Mouse (Mus musculus) embryonic facial prominence, embryonic 14.5 days (tissue): ENCODE data around the gene Npas3. TPM values are rescaled to one million over a fixed set of nuclear protein-coding genes. Genes with fewer than 3 reads are reported as not detected.

Experiments
- ATAC-seq: fragments of 200-750 bp; cut with Nextera tagmentation; 2 replicates; pipeline ENCODE4 v1.8.0; 2017; ENCODE audit warnings: low read depth, moderate number of reproducible peaks, moderate TSS enrichment
- DNase-seq: peaks from one replicate; pipeline ENCODE4 v3.0.0-alpha.2; 2015; ENCODE audit warnings: low spot score
- H3K27ac ChIP-seq: fragments of 300-500 bp; sonication (generic); replicated peaks from 2 replicates; pipeline ENCODE4 v1.5.1; 2014; ENCODE audit warnings: low read depth, mild to moderate bottlenecking, low read length, moderate library complexity
- H3K27me3 ChIP-seq: fragments of 300-500 bp; sonication (generic); replicated peaks from 2 replicates; pipeline ENCODE4 v1.6.1; 2014; ENCODE audit warnings: low read length; ENCODE audit not compliant: control insufficient read depth, insufficient read depth
- H3K36me3 ChIP-seq: fragments of 300-500 bp; sonication (generic); 2 replicates; pipeline ENCODE4 v1.6.1; 2014; ENCODE audit warnings: low read length, mixed read lengths; ENCODE audit not compliant: control insufficient read depth, insufficient read depth
- H3K4me1 ChIP-seq: fragments of 300-500 bp; sonication (generic); 2 replicates; pipeline ENCODE4 v1.6.1; 2014; ENCODE audit warnings: antibody characterized with exemption, low read length; ENCODE audit not compliant: control insufficient read depth, insufficient read depth
- H3K4me2 ChIP-seq: fragments of 300-500 bp; sonication (generic); 2 replicates; pipeline ENCODE4 v1.6.1; 2014; ENCODE audit warnings: low read depth, mild to moderate bottlenecking, low read length, moderate library complexity, mixed read lengths
- H3K4me3 ChIP-seq: fragments of 300-500 bp; sonication (generic); 2 replicates; pipeline ENCODE4 v1.5.1; 2014; ENCODE audit warnings: low read depth, mild to moderate bottlenecking, low read length
- H3K9ac ChIP-seq: fragments of 300-500 bp; sonication (generic); 2 replicates; pipeline ENCODE4 v1.6.1; 2014; ENCODE audit warnings: low read depth, mild to moderate bottlenecking, low read length, moderate library complexity, mixed read lengths
- H3K9me3 ChIP-seq: fragments of 300-500 bp; sonication (generic); 2 replicates; pipeline ENCODE4 v1.6.1; 2016; ENCODE audit warnings: low read length; ENCODE audit not compliant: control insufficient read depth
- WGBS: fragments of 180-500 bp; shearing (Covaris S2); extraction: QIAGEN DNeasy Blood & Tissue Kit; methylation state at CpG from one replicate; pipeline ENCODE4 v1.1.7; 2014; 5-methylcytosine and 5-hydroxymethylcytosine counted together
- polyA plus RNA-seq: library from polyadenylated mRNA; unstranded; fragments of >200 nt; fragmentation: Nextera tagmentation; extraction: Ambion mirVana; gene quantifications from 2 replicates; pipeline ENCODE4 v1.2.1, GENCODE M21; 2014

Gene Npas3
- polyA plus RNA-seq, 1 experiment from 2014 or later: 4.4 TPM

GRCm38 (mm10) chr12:53290341-53290740, 41.9 kb downstream of the Npas3 start:
- Histone ChIP-seq H3K9me3 (no peaks in the 10 kb centered on the region), H3K27ac (no peak overlapping the region), H3K4me2 (no peak overlapping the region), H3K4me3 (no peak overlapping the region), H3K9ac (no peak overlapping the region), H3K4me1 (peaks cover 14% of the 10 kb centered on the region), H3K27me3 (no peaks in the 10 kb centered on the region), H3K36me3 (no peaks in the 10 kb centered on the region)
- no peak for ATAC-seq
- WGBS: 81% methylated on average over 4 of the region's 4 CpGs
- DNase-seq: no peak

- no peak overlapping the region for H3K4me2 ChIP-seq
- no peak overlapping the region for H3K27ac ChIP-seq
- no peaks in the 10 kb centered on the region for H3K9me3 ChIP-seq
- H3K27me3 ChIP-seq: no peaks in the 10 kb centered on the region
- ATAC-seq (no peak), DNase-seq (no peak)
- H3K36me3 ChIP-seq: no peaks in the 10 kb centered on the region
- 84% methylated on average over 10 of the region's 10 CpGs for WGBS
- H3K4me1 ChIP-seq: peaks cover 14% of the 10 kb centered on the region
- no peak overlapping the region for H3K9ac ChIP-seq
- H3K4me3 ChIP-seq: no peak overlapping the region
Measured at GRCm38 (mm10) chr12:53290846-53291245, 42.4 kb downstream of the Npas3 start.

- H3K27me3 ChIP-seq: no peaks in the 10 kb centered on the region
- ATAC-seq (no peak), DNase-seq (no peak)
- H3K4me2 ChIP-seq: peak overlapping the region; percentile 23; the same call in 1 of the 2 replicates
- WGBS: 63% methylated on average over 8 of the region's 8 CpGs
- H3K36me3 ChIP-seq: no peaks in the 10 kb centered on the region
- peaks cover 16% of the 10 kb centered on the region for H3K4me1 ChIP-seq
- H3K4me3 ChIP-seq: no peak overlapping the region
- no peaks in the 10 kb centered on the region for H3K9me3 ChIP-seq
- H3K27ac ChIP-seq: peak overlapping the region; percentile 81; the same call in 1 of the 2 replicates
- peak overlapping the region; percentile 28; the same call in 1 of the 2 replicates for H3K9ac ChIP-seq
Measured at GRCm38 (mm10) chr12:53292010-53292409, 43.5 kb downstream of the Npas3 start.

GRCm38 (mm10) chr12:53292508-53293300, 44.2 kb downstream of the Npas3 start:
- WGBS: 18% methylated on average over 17 of the region's 17 CpGs
- Histone ChIP-seq H3K9ac (peak overlapping the region; percentile 28; the same call in 1 of the 2 replicates), H3K9me3 (no peaks in the 10 kb centered on the region), H3K27ac (peak overlapping the region; percentile 81), H3K4me2 (peak overlapping the region; percentile 28; the same call in 1 of the 2 replicates), H3K4me3 (no peak overlapping the region), H3K27me3 (no peaks in the 10 kb centered on the region), H3K36me3 (no peaks in the 10 kb centered on the region), H3K4me1 (peaks cover 16% of the 10 kb centered on the region)
- ATAC-seq (peak; percentile 93), DNase-seq (peak; percentile 88)

- H3K9me3 ChIP-seq: no peaks in the 10 kb centered on the region
- H3K4me1 ChIP-seq: peaks cover 20% of the 10 kb centered on the region
- no peaks in the 10 kb centered on the region for H3K36me3 ChIP-seq
- 94% methylated on average over 7 of the region's 7 CpGs for WGBS
- no peak overlapping the region for H3K9ac ChIP-seq
- ATAC-seq (no peak), DNase-seq (no peak)
- no peak overlapping the region for H3K4me2 ChIP-seq
- H3K27ac ChIP-seq: no peak overlapping the region
- H3K4me3 ChIP-seq: no peak overlapping the region
- no peaks in the 10 kb centered on the region for H3K27me3 ChIP-seq
Measured at GRCm38 (mm10) chr12:53294011-53294410, 45.5 kb downstream of the Npas3 start.

- Histone ChIP-seq H3K27ac (no peak overlapping the region), H3K36me3 (no peaks in the 10 kb centered on the region), H3K4me1 (peaks cover 20% of the 10 kb centered on the region), H3K9ac (no peak overlapping the region), H3K4me2 (no peak overlapping the region), H3K9me3 (no peaks in the 10 kb centered on the region), H3K27me3 (no peaks in the 10 kb centered on the region), H3K4me3 (no peak overlapping the region)
- DNase-seq (no peak), ATAC-seq (no peak)
- WGBS: 46% methylated on average over 7 of the region's 7 CpGs
Measured at GRCm38 (mm10) chr12:53295747-53296146, 47.3 kb downstream of the Npas3 start.

- DNase-seq (peak; percentile 35), ATAC-seq (no peak)
- H3K9ac ChIP-seq: no peak overlapping the region
- no peak overlapping the region for H3K27ac ChIP-seq
- H3K4me3 ChIP-seq: no peak overlapping the region
- H3K27me3 ChIP-seq: no peaks in the 10 kb centered on the region
- whole genome bisulfite sequencing: 70% methylated on average over 16 of the region's 16 CpGs
- peaks cover 7% of the 10 kb centered on the region; the same call in 1 of the 2 replicates for H3K4me1 ChIP-seq
- H3K9me3 ChIP-seq: no peaks in the 10 kb centered on the region
- H3K4me2 ChIP-seq: no peak overlapping the region
- no peaks in the 10 kb centered on the region for H3K36me3 ChIP-seq
Measured at GRCm38 (mm10) chr12:53297946-53298840, 49.7 kb downstream of the Npas3 start.

GRCm38 (mm10) chr12:53300964-53301363, 52.5 kb downstream of the Npas3 start:
- H3K27ac ChIP-seq: no peak overlapping the region
- DNase-seq (peak; percentile 78), ATAC-seq (peak; percentile 44; the same call in 1 of the 2 replicates)
- no peak overlapping the region for H3K9ac ChIP-seq
- H3K4me2 ChIP-seq: no peak overlapping the region
- no peak overlapping the region for H3K4me3 ChIP-seq
- no peaks in the 10 kb centered on the region for H3K36me3 ChIP-seq
- H3K4me1 ChIP-seq: peaks cover 7% of the 10 kb centered on the region; the same call in 1 of the 2 replicates
- WGBS: 48% methylated on average over 2 of the region's 2 CpGs
- no peaks in the 10 kb centered on the region for H3K9me3 ChIP-seq
- H3K27me3 ChIP-seq: no peaks in the 10 kb centered on the region
